Mouse (Mus musculus): ENCODE results near the gene Ugt1a6a. TPM values are rescaled to one million over a fixed set of nuclear protein-coding genes. Genes with fewer than 3 reads are reported as not detected.
A peak's percentile ranks its signal among the peaks of the same experiment; 100 is the strongest.

Ugt1a6a gene
- polyA plus RNA-seq, 1 experiment from 2014 or later: 10.6 TPM

DNA sequence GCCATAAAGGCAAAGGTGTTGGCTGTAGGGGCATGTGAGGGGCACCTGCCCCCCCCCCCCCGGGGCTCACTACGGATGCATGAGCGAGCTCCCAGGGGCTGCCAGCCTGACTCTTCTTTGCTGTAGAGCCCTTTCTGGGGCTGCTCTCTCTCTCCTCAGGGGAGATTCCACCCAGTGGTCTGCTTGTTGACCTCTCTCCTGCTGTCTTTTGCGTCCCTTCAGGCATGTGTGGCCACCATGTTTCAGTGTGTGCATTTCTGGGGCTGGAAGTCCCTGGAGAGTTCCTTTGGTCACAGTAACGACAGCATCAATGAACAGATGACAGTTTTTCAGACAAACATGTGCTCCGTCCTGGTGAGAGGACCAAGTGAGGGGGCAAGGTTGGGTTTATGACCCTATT lies 123.8 kb downstream of the Ugt1a6a start:
- Histone ChIP-seq H3K36me3 (ENCODE audit: control insufficient read depth, insufficient read depth, low read length) (peaks cover 41% of the 10 kb centered on the region), H3K4me1 (ENCODE audit: control insufficient read depth, insufficient read depth, low read length) (no peaks in the 10 kb centered on the region), H3K27me3 (replicated peaks; ENCODE audit: control insufficient read depth, insufficient read depth, low read length) (no peaks in the 10 kb centered on the region), H3K4me2 (ENCODE audit: low read depth, low read length) (no peak overlapping the region), H3K27ac (replicated peaks; ENCODE audit: low read depth, low read length) (no peak overlapping the region), H3K9ac (ENCODE audit: low read depth, low read length) (no peak overlapping the region), H3K4me3 (ENCODE audit: low read depth, low read length) (no peak overlapping the region), H3K9me3 (ENCODE audit: control insufficient read depth, low read length) (peaks cover 32% of the 10 kb centered on the region)
- DNase-seq (ENCODE audit: low spot score) (no peak), ATAC-seq (ENCODE audit: low read depth) (no peak)
- 64% methylated on average over 6 of the region's 6 CpGs for WGBS

DNA sequence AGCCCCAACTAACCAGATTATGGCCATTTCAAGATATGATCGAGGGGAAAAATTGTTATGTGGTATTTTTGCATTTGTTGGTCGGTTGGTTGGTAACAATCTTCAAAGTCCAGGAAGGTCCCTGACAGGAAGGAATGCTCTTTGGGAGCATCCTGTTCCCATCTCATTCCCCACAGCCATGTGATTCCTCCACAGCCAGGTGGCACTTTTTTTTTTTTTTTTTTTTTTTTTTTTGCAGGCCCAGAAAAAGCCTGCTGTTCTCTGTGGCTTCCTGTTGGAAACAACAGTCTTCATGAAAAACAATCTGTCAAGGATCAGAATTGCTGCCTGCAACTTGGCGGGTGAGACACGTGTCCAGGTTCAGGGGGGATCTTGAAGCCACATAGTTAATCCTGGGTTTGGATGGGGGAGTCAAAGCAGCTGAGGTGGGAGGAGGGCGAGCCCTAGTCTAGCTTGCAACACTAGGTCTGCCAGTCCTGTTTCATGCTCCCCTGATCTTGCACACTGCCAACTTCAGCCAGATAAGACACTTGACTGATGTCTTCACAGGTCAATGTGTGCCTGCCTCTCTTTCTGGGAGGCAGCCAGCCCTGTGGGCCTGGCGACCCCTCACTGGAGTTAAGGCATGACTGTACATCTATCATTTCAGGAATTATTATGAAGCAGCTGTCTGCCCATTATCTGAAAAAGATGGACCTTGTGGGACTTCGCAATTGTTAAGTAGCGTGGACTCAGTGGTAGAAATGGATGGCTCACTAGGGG lies 124.5 kb downstream of the Ugt1a6a start:
- H3K27me3 ChIP-seq (replicated peaks; ENCODE audit: control insufficient read depth, insufficient read depth, low read length): no peaks in the 10 kb centered on the region
- no peak overlapping the region for H3K4me3 ChIP-seq (ENCODE audit: low read depth, low read length)
- DNase-seq (ENCODE audit: low spot score) (peak; percentile 79), ATAC-seq (ENCODE audit: low read depth) (no peak)
- H3K9me3 ChIP-seq (ENCODE audit: control insufficient read depth, low read length): peaks cover 27% of the 10 kb centered on the region
- H3K4me1 ChIP-seq (ENCODE audit: control insufficient read depth, insufficient read depth, low read length): no peaks in the 10 kb centered on the region
- H3K9ac ChIP-seq (ENCODE audit: low read depth, low read length): no peak overlapping the region; the same call in 1 of the 2 replicates
- no peak overlapping the region for H3K27ac ChIP-seq (replicated peaks; ENCODE audit: low read depth, low read length)
- 73% methylated on average over 8 of the region's 8 CpGs for WGBS
- peaks cover 48% of the 10 kb centered on the region for H3K36me3 ChIP-seq (ENCODE audit: control insufficient read depth, insufficient read depth, low read length)
- no peak overlapping the region for H3K4me2 ChIP-seq (ENCODE audit: low read depth, low read length)

DNA sequence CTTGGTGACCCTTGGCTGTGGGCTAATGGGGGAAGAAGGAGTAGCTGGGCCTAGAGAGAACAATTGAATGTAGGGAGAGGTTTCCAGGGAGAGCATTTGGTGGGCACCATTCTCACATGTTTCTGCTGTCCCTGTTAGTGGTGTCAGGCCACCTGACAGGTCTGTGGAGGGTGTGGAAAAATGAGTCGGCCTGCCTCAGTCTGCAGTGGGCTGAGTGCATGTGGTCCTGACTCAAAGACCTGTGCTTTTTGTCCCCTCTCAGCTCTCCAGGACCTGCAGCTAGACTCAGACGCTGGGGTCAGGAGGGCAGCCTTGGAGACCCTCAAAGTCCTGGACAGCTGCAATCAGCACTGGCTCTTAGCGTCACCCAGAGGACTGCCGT lies 125.0 kb downstream of the Ugt1a6a start:
- Histone ChIP-seq H3K4me2 (ENCODE audit: low read depth, low read length) (no peak overlapping the region), H3K9me3 (ENCODE audit: control insufficient read depth, low read length) (peaks cover 22% of the 10 kb centered on the region), H3K4me1 (ENCODE audit: control insufficient read depth, insufficient read depth, low read length) (no peaks in the 10 kb centered on the region), H3K36me3 (ENCODE audit: control insufficient read depth, insufficient read depth, low read length) (peaks cover 53% of the 10 kb centered on the region), H3K27me3 (replicated peaks; ENCODE audit: control insufficient read depth, insufficient read depth, low read length) (no peaks in the 10 kb centered on the region), H3K27ac (replicated peaks; ENCODE audit: low read depth, low read length) (no peak overlapping the region), H3K9ac (ENCODE audit: low read depth, low read length) (no peak overlapping the region; the same call in 1 of the 2 replicates), H3K4me3 (ENCODE audit: low read depth, low read length) (no peak overlapping the region)
- 78% methylated on average over 4 of the region's 4 CpGs for WGBS
- DNase-seq (ENCODE audit: low spot score): no peak
- ATAC-seq (ENCODE audit: low read depth): no peak

DNA sequence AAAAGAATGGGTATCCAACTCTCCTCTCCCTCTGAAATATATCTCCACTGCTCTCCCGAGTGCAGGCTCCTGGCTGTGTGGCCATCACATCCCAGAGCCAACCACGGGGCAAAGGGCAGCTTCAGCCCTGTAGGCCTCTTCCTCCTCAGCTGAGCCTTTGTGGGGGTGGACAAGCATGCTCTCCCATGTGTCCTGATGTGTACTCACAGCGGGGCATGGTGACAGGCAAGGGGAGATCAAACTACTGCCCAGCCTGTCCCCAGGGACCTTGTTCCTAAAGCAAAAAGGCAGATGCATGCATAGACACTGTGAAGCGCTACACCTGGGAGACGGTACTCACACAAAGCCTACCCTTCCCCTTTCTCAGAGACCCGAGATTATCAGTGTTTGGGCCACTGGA lies 125.5 kb downstream of the Ugt1a6a start:
- H3K27ac ChIP-seq (replicated peaks; ENCODE audit: low read depth, low read length): no peak overlapping the region
- peak; percentile 78 for DNase-seq (ENCODE audit: low spot score)
- no peak overlapping the region for H3K4me2 ChIP-seq (ENCODE audit: low read depth, low read length)
- no peak; the same call in 1 of the 2 replicates for ATAC-seq (ENCODE audit: low read depth)
- no peak overlapping the region for H3K4me3 ChIP-seq (ENCODE audit: low read depth, low read length)
- WGBS: 74% methylated on average over 6 of the region's 6 CpGs
- no peaks in the 10 kb centered on the region for H3K4me1 ChIP-seq (ENCODE audit: control insufficient read depth, insufficient read depth, low read length)
- peaks cover 58% of the 10 kb centered on the region for H3K36me3 ChIP-seq (ENCODE audit: control insufficient read depth, insufficient read depth, low read length)
- peaks cover 17% of the 10 kb centered on the region for H3K9me3 ChIP-seq (ENCODE audit: control insufficient read depth, low read length)
- H3K27me3 ChIP-seq (replicated peaks; ENCODE audit: control insufficient read depth, insufficient read depth, low read length): no peaks in the 10 kb centered on the region
- H3K9ac ChIP-seq (ENCODE audit: low read depth, low read length): no peak overlapping the region

DNA sequence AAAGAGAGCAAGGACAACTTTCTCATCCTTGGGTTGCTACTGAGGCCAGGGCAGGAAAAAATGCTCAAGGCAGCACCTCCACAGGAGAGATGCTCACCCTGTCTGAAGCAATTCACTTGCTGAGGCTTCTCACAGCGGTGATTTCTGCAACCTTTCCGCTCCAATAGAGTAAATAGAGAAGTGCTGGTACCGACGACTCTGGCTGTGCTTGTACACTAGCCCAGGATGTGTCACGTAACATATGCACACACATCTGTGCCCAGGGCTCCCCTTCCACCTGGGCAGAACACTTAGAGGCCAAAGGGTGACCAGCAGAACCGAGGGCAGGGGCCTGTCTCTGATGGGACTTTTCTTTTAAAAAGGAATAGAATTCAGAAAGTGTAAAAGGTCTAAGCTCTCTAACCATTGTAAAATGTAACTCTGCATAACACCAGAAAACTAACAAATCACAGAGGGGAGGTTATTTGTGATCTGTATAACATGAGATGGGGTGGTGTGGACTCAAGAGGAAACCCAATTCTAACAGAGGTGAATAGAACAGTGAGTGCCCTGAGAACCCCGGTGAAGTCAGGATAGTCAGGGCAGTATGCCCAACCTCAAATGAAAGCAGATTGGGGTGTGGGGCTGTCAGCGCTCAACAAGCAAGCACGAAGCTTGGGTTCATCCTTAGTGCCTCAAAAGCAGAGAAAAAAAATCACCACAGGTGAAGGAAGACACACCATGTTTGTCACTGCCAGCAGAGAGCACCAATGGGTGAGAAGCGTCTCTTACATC lies 126.2 kb downstream of the Ugt1a6a start:
- H3K4me3 ChIP-seq (ENCODE audit: low read depth, low read length): no peak overlapping the region
- ATAC-seq (ENCODE audit: low read depth): no peak
- H3K36me3 ChIP-seq (ENCODE audit: control insufficient read depth, insufficient read depth, low read length): peaks cover 65% of the 10 kb centered on the region
- H3K4me1 ChIP-seq (ENCODE audit: control insufficient read depth, insufficient read depth, low read length): no peaks in the 10 kb centered on the region
- no peaks in the 10 kb centered on the region for H3K27me3 ChIP-seq (replicated peaks; ENCODE audit: control insufficient read depth, insufficient read depth, low read length)
- DNase-seq (ENCODE audit: low spot score): no peak
- H3K9ac ChIP-seq (ENCODE audit: low read depth, low read length): no peak overlapping the region
- WGBS: 84% methylated on average over 10 of the region's 10 CpGs
- H3K9me3 ChIP-seq (ENCODE audit: control insufficient read depth, low read length): peaks cover 11% of the 10 kb centered on the region
- no peak overlapping the region for H3K4me2 ChIP-seq (ENCODE audit: low read depth, low read length)
- no peak overlapping the region for H3K27ac ChIP-seq (replicated peaks; ENCODE audit: low read depth, low read length)

DNA sequence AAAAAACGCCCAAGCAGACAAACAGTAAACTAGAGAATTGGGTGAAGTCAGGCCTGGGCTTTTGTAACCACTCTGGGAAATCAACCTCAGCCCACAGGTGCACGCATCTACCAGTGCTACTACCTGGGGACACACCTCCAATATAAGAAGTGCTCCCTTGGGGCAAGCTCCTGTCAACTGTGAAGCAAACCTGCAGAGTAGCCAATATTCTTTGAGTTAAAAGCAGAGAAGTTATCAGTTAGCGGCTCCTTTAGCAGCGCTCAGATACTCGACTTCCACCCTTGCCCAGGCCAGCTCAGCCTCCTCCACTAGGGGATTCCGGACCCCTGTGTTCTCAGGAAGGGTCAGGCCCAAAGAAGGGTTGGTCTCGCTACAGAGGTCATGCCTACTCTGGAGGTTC lies 127.1 kb downstream of the Ugt1a6a start:
- H3K9ac ChIP-seq (ENCODE audit: low read depth, low read length): no peak overlapping the region
- DNase-seq (ENCODE audit: low spot score) (peak; percentile 93), ATAC-seq (ENCODE audit: low read depth) (peak; percentile 16)
- H3K4me1 ChIP-seq (ENCODE audit: control insufficient read depth, insufficient read depth, low read length): no peaks in the 10 kb centered on the region
- no peak overlapping the region for H3K4me3 ChIP-seq (ENCODE audit: low read depth, low read length)
- WGBS: 85% methylated on average over 7 of the region's 7 CpGs
- H3K27ac ChIP-seq (replicated peaks; ENCODE audit: low read depth, low read length): no peak overlapping the region
- no peak overlapping the region for H3K4me2 ChIP-seq (ENCODE audit: low read depth, low read length)
- H3K36me3 ChIP-seq (ENCODE audit: control insufficient read depth, insufficient read depth, low read length): peaks cover 74% of the 10 kb centered on the region
- no peaks in the 10 kb centered on the region for H3K27me3 ChIP-seq (replicated peaks; ENCODE audit: control insufficient read depth, insufficient read depth, low read length)
- peaks cover 3% of the 10 kb centered on the region; the same call in 1 of the 2 replicates for H3K9me3 ChIP-seq (ENCODE audit: control insufficient read depth, low read length)

DNA sequence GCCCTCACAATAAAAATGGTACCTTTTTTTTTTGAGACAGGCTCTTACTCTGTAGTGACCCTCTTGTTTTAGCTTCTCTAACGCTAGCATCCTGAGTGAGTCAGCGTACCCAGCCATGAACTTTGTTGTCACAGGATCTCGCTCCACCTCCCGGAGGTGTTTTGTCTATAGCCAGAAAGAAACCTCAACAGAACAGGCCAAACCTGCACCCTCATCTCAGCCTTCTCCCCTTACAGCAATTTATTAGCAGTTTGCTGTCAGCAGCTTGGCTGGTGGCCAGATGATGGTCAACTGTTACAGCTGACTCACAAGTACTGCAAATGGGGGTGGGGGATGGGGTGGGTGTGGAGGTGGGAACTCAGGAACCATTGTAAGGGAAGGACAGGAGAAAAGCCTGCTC lies 127.6 kb downstream of the Ugt1a6a start:
- ATAC-seq (ENCODE audit: low read depth): peak; percentile 56
- Histone ChIP-seq H3K4me1 (ENCODE audit: control insufficient read depth, insufficient read depth, low read length) (no peaks in the 10 kb centered on the region), H3K9me3 (ENCODE audit: control insufficient read depth, low read length) (no peaks in the 10 kb centered on the region; the same call in 1 of the 2 replicates), H3K36me3 (ENCODE audit: control insufficient read depth, insufficient read depth, low read length) (peaks cover 80% of the 10 kb centered on the region), H3K27ac (replicated peaks; ENCODE audit: low read depth, low read length) (no peak overlapping the region), H3K4me2 (ENCODE audit: low read depth, low read length) (no peak overlapping the region), H3K4me3 (ENCODE audit: low read depth, low read length) (no peak overlapping the region), H3K9ac (ENCODE audit: low read depth, low read length) (no peak overlapping the region), H3K27me3 (replicated peaks; ENCODE audit: control insufficient read depth, insufficient read depth, low read length) (no peaks in the 10 kb centered on the region)
- peak; percentile 98 for DNase-seq (ENCODE audit: low spot score)
- WGBS: 74% methylated on average over 4 of the region's 4 CpGs

DNA sequence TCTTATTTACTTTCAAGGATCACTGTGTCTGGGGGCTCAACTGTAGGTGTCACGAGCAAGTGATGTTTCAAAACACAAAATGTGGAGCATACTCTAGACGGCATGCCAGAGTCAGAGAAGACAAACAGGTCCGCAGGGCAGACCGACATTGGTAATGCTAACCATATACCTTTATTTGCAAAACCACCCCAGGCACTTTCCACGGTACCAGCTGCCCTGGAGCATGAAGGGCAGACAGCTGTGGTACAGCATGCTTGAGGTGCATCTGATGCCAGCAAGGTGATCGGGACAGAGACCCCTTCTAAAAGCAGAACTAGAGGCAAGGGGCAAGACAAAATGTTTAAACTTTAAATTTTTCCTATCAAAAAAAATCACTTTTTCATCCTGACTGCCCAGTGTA lies 128.4 kb downstream of the Ugt1a6a start:
- no peaks in the 10 kb centered on the region for H3K9me3 ChIP-seq (ENCODE audit: control insufficient read depth, low read length)
- H3K27ac ChIP-seq (replicated peaks; ENCODE audit: low read depth, low read length): no peak overlapping the region
- H3K9ac ChIP-seq (ENCODE audit: low read depth, low read length): no peak overlapping the region
- DNase-seq (ENCODE audit: low spot score) (no peak), ATAC-seq (ENCODE audit: low read depth) (0 out of 2 replicates have a peak, but pooled peaks have one; percentile 1)
- no peaks in the 10 kb centered on the region for H3K27me3 ChIP-seq (replicated peaks; ENCODE audit: control insufficient read depth, insufficient read depth, low read length)
- WGBS: 75% methylated on average over 6 of the region's 6 CpGs
- no peak overlapping the region for H3K4me3 ChIP-seq (ENCODE audit: low read depth, low read length)
- H3K4me1 ChIP-seq (ENCODE audit: control insufficient read depth, insufficient read depth, low read length): no peaks in the 10 kb centered on the region
- no peak overlapping the region for H3K4me2 ChIP-seq (ENCODE audit: low read depth, low read length)
- H3K36me3 ChIP-seq (ENCODE audit: control insufficient read depth, insufficient read depth, low read length): peaks cover 87% of the 10 kb centered on the region
